Mouse (Mus musculus) embryonic fibroblast, embryonic 13.5 days (primary cell): ENCODE measurements around the gene Slc25a21.

Experiments used
- CTCF ChIP-seq: IDR thresholded peaks from 2 replicates; pipeline ENCODE4 v1.5.1; 2011; ENCODE audit warnings: mild to moderate bottlenecking, control low read depth, low read length, moderate library complexity, borderline replicate concordance; ENCODE audit not compliant: insufficient read depth
- POLR2A ChIP-seq: IDR thresholded peaks from 2 replicates; pipeline ENCODE4 v1.6.1; 2011; ENCODE audit warnings: low read depth, mild to moderate bottlenecking, control low read depth, low read length, moderate library complexity

- TF ChIP-seq POLR2A = no peak
- no peak for TF ChIP-seq CTCF
Measured at GRCm38 (mm10) chr12:57226411-57226810, 29.1 kb upstream of the Slc25a21 start.
